Mouse (Mus musculus): Measurements from ENCODE around the gene Gm21866. TPM values are rescaled to one million over a fixed set of nuclear protein-coding genes. Genes with fewer than 3 reads are reported as not detected.
"Not testable (repeated sequence)": the region's sequence is repeated elsewhere in the genome, so short reads cannot be mapped to it uniquely, and the experiment has no call there.

Gm21866 gene
- polyA plus RNA-seq (2014; fragmentation: Nextera tagmentation; extraction: Ambion mirVana), result not detected in 2 replicates

GRCm38 (mm10) chrY:13465479-13465878 is at the start of gene Gm21866:
TSS of gene Gm21866 (minus strand) at chrY:13465579.
- not testable (repeated sequence) for H3K4me3 ChIP-seq (ENCODE audit: low read depth, low read length); H3K36me3 ChIP-seq (ENCODE audit: control insufficient read depth, insufficient read depth, low read length); H3K4me1 ChIP-seq (ENCODE audit: control insufficient read depth, insufficient read depth, low read length); H3K27me3 ChIP-seq (ENCODE audit: control insufficient read depth, insufficient read depth, low read length); H3K4me2 ChIP-seq (replicated peaks; ENCODE audit: low read depth, low read length); H3K9me3 ChIP-seq (ENCODE audit: control insufficient read depth, low read depth, low read length); ATAC-seq (ENCODE audit: insufficient number of reproducible peaks, insufficient read depth, low FRiP score, low read depth); H3K27ac ChIP-seq (ENCODE audit: low read length); H3K9ac ChIP-seq (replicated peaks; ENCODE audit: low read depth, low read length)
- WGBS, result 100% methylated on average over 1 of the region's 3 CpGs

- not testable (repeated sequence) for H3K36me3 ChIP-seq (ENCODE audit: control insufficient read depth, insufficient read depth, low read length); H3K9me3 ChIP-seq (ENCODE audit: control insufficient read depth, low read depth, low read length); H3K27ac ChIP-seq (ENCODE audit: low read length); H3K4me2 ChIP-seq (replicated peaks; ENCODE audit: low read depth, low read length); H3K9ac ChIP-seq (replicated peaks; ENCODE audit: low read depth, low read length); H3K4me3 ChIP-seq (ENCODE audit: low read depth, low read length); H3K27me3 ChIP-seq (ENCODE audit: control insufficient read depth, insufficient read depth, low read length); ATAC-seq (ENCODE audit: insufficient number of reproducible peaks, insufficient read depth, low FRiP score, low read depth); H3K4me1 ChIP-seq (ENCODE audit: control insufficient read depth, insufficient read depth, low read length)
- WGBS, result no CpG with 5 or more reads among the region's 1 CpGs
Observed at GRCm38 (mm10) chrY:13493726-13494125, 28.3 kb upstream of the Gm21866 start, which contains the start of gene Gm20773. TSS of gene Gm20773 (plus strand) at chrY:13494026.

Other genes with a start within 250 kb of the Gm21866 start
- not detected in 2 replicates for gene Gm21828, start 241.7 kb downstream of the Gm21866 start, polyA plus RNA-seq (2014; fragmentation: Nextera tagmentation; extraction: Ambion mirVana)
- not detected in 2 replicates for gene Gm21440, start 213.2 kb downstream of the Gm21866 start, polyA plus RNA-seq (2014; fragmentation: Nextera tagmentation; extraction: Ambion mirVana)
- not detected in 2 replicates for gene Gm21454, start 213.1 kb downstream of the Gm21866 start, polyA plus RNA-seq (2014; fragmentation: Nextera tagmentation; extraction: Ambion mirVana)
- gene Gm21725, start 116.5 kb downstream of the Gm21866 start, polyA plus RNA-seq (2014; fragmentation: Nextera tagmentation; extraction: Ambion mirVana), result not detected in 2 replicates
- gene Gm20773, start 28.4 kb upstream of the Gm21866 start, polyA plus RNA-seq (2014; fragmentation: Nextera tagmentation; extraction: Ambion mirVana), result not detected in 2 replicates